Mouse (Mus musculus) liver, postnatal 0 days (tissue): ENCODE data around the gene Lrrc23.

Source experiments
- CTCF ChIP-seq: sonication (generic); IDR thresholded peaks from 2 replicates; pipeline ENCODE4 v1.5.1; 2016; ENCODE audit warnings: antibody characterized with exemption, low read depth
- EP300 ChIP-seq: IDR thresholded peaks from 2 replicates; pipeline ENCODE4 v1.6.1; 2016; ENCODE audit warnings: antibody characterized with exemption, low read depth, mild to moderate bottlenecking

- TF ChIP-seq CTCF (no peak), EP300 (no peak)
These were observed 9.0 kb downstream of the Lrrc23 start for GRCm38 (mm10) chr6:124770511-124770910.
